Mouse (Mus musculus) testis, adult 2 months (tissue): ENCODE measurements around the gene Pmepa1. TPM values are rescaled to one million over a fixed set of nuclear protein-coding genes. Genes with fewer than 3 reads are reported as not detected.

Experiments
- H3K27ac ChIP-seq: fragments of 200-500 bp; 2 replicates; pipeline ENCODE4 v1.5.1; 2012; ENCODE audit warnings: low read depth, low read length; ENCODE audit not compliant: control insufficient read depth, insufficient read depth
- H3K27me3 ChIP-seq: fragments of 200-500 bp; 2 replicates; pipeline ENCODE4 v1.6.1; 2012; ENCODE audit warnings: mild to moderate bottlenecking, low read length, moderate library complexity; ENCODE audit not compliant: control insufficient read depth, insufficient read depth
- H3K36me3 ChIP-seq: fragments of 200-500 bp; 2 replicates; pipeline ENCODE4 v1.6.1; 2012; ENCODE audit warnings: mild to moderate bottlenecking, low read length; ENCODE audit not compliant: control insufficient read depth, insufficient read depth
- H3K4me1 ChIP-seq: fragments of 200-500 bp; 2 replicates; pipeline ENCODE4 v1.6.1; 2012; ENCODE audit warnings: low read length; ENCODE audit not compliant: control insufficient read depth, insufficient read depth
- H3K4me3 ChIP-seq: fragments of 200-500 bp; 2 replicates; pipeline ENCODE4 v1.5.1; 2012; ENCODE audit warnings: low read depth, mild to moderate bottlenecking, low read length, moderate library complexity, mixed read lengths; ENCODE audit not compliant: control insufficient read depth
- CTCF ChIP-seq: fragments of 200-500 bp; IDR thresholded peaks from 2 replicates; pipeline ENCODE4 v1.5.1; 2012; ENCODE audit warnings: low read depth, mild to moderate bottlenecking, inconsistent platforms, low read length, moderate library complexity; ENCODE audit not compliant: control insufficient read depth, insufficient read depth, insufficient replicate concordance
- POLR2A ChIP-seq: fragments of 200-500 bp; IDR thresholded peaks from 2 replicates; pipeline ENCODE4 v1.6.1; 2012; ENCODE audit warnings: low read depth, mild to moderate bottlenecking, inconsistent platforms, low read length, moderate library complexity; ENCODE audit not compliant: control insufficient read depth
- polyA plus RNA-seq: library from polyadenylated mRNA; depleted of rRNA; stranded (reverse); fragments of >200 nt; gene quantifications from 2 replicates; pipeline ENCODE4 v1.2.3, GENCODE M21; 2012

Pmepa1 gene
- polyA plus RNA-seq, 1 experiment = 2.6 TPM

DNA sequence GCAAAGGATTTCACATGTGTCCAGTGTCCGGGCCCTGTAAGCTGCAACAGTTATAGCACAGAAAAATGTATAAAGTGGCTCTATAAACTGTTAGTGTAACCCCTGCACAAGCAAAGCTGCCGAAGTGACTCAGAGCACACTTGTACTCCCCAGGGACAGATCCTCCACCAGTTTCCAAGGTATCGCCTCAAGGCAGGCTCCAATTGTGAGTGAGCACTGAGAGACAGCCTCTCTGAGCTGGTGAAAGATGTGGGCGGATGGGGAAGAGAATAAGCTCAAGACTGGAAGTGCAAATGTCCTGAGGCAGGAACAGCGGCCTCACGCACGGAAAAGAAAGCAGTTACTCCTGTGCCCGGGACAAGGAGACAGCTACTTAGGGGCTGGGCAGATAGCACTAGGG is 26.4 kb downstream of the Pmepa1 start:
- Histone ChIP-seq H3K36me3 (no peaks in the 10 kb centered on the region), H3K27ac (no peak overlapping the region), H3K27me3 (no peaks in the 10 kb centered on the region), H3K4me3 (no peak overlapping the region), H3K4me1 (peaks cover 7% of the 10 kb centered on the region)
- no peak for TF ChIP-seq CTCF
- TF ChIP-seq POLR2A = no peak

DNA sequence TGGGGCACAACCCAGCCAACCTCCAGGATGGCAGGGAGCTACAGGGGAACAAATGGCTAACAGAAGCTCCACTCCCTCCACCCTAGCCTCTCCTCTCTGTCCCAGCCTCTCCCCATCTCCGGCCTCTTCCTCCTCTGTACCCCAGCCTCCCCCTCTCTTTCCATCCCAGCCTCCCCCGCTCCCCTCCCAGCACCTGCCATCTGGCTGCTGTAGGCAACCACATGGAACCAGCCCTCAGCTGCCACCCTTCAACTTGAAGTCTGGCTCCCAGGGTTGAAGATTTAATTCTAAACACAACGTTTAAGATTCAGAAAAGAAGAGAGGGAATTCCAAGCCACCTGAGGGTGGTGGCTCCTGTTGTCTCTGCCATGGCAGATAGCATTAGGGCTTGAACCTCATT is 26.9 kb downstream of the Pmepa1 start:
- no peak overlapping the region for H3K27ac ChIP-seq
- no peak for TF ChIP-seq POLR2A
- TF ChIP-seq CTCF = no peak
- peaks cover 4% of the 10 kb centered on the region for H3K4me1 ChIP-seq

DNA sequence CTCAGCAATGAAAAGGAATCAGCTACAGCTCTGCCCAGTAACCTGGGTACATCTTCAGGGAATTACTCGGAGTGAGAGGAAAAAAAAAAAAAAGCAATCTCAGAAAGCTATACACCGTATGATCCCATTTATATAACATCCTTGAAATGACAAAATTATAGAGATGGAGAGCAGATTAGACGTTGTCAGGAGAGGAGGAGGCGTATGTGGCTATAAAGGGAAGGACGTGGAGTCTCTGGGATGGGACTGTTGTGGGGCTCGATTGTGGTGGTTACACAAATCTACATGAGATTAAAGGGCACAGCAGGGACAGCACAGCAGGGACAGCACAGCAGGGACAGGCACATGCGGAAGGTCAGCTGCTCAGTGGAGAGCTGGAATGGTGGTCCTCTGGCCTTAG is 27.5 kb downstream of the Pmepa1 start:
- Histone ChIP-seq H3K36me3 (no peaks in the 10 kb centered on the region), H3K4me3 (no peak overlapping the region), H3K27ac (no peak overlapping the region), H3K4me1 (peaks cover under 1% of the 10 kb centered on the region; the same call in 1 of the 2 replicates), H3K27me3 (no peaks in the 10 kb centered on the region)
- no peak for TF ChIP-seq CTCF
- no peak for TF ChIP-seq POLR2A

More for the DNA sequence above, 26.9 kb downstream of the Pmepa1 start:
- Histone ChIP-seq H3K36me3 (no peaks in the 10 kb centered on the region), H3K4me3 (no peak overlapping the region), H3K27me3 (no peaks in the 10 kb centered on the region)

DNA sequence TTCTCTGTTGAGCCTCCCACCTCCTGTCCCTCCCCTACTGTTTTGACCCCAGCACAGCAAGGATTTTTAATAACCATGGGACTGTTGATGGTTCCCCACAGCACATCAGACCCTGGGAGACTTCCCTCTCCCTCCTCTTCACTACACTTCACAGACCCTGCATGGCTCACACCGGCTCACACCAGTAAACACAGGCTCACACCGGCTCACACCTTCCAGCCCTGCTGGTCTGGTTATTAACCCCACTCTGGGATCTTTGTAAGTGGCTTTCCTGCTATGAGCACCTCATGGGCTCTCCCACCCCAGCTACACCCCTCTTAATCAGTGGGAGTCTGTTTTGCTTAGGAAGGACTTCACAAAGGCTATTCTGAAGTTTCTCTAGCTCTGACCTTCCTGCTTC is 28.4 kb downstream of the Pmepa1 start:
- Histone ChIP-seq H3K4me3 (no peak overlapping the region), H3K36me3 (no peaks in the 10 kb centered on the region), H3K4me1 (no peaks in the 10 kb centered on the region; the same call in 1 of the 2 replicates), H3K27me3 (no peaks in the 10 kb centered on the region), H3K27ac (no peak overlapping the region)
- TF ChIP-seq POLR2A (no peak), CTCF (no peak)

DNA sequence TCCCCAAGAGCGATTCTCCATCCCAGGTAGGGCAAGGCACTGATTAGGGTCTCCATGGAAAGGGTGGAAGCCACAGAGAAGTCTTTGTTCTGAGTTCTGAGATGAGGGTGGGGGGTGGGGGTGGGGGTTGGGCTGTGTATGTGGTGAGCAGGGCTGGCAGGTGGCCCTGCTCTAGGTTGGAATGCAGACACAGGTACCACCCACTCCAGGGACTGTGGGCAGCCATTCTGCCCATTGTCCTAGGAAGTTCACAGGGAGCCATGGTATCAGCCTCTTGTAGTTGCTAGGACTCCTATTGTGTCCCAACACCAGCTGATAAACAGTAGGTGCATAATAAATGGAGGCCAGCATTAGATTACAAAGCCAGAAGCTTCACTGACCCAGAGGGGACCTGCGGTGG is 29.1 kb downstream of the Pmepa1 start:
- peak overlapping the region; percentile 69 for H3K4me3 ChIP-seq

DNA sequence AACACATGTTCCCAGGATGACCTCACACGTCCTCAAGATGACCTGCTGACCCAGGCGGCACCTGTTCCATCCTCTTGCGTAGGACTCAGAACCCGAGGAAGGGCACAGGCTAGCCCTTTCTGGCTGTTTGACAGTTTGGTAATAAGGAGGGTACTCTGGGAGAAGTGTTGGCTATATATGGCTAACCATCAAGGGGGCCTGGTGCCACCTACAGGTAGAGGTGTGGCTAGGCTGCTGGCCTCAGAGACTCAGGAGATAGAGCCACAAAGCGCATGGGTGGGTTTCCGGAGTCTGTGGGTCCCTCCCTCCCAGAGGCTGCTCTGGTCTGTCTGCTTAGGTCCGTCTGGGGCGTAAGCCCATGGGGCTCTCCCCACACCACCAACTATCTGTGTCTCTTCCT is 29.6 kb downstream of the Pmepa1 start:
- no peaks in the 10 kb centered on the region for H3K36me3 ChIP-seq
- H3K4me3 ChIP-seq = peak overlapping the region; percentile 69
- no peaks in the 10 kb centered on the region for H3K27me3 ChIP-seq
- no peaks in the 10 kb centered on the region; the same call in 1 of the 2 replicates for H3K4me1 ChIP-seq
- no peak overlapping the region for H3K27ac ChIP-seq
- TF ChIP-seq CTCF (no peak), POLR2A (0 out of 2 replicates have a peak, but pooled peaks have one; percentile 23)

More for the DNA sequence above, 29.1 kb downstream of the Pmepa1 start:
- no peaks in the 10 kb centered on the region for H3K36me3 ChIP-seq
- H3K27ac ChIP-seq = no peak overlapping the region
- H3K4me1 ChIP-seq = no peaks in the 10 kb centered on the region; the same call in 1 of the 2 replicates
- TF ChIP-seq POLR2A (no peak), CTCF (no peak)
- no peaks in the 10 kb centered on the region for H3K27me3 ChIP-seq

DNA sequence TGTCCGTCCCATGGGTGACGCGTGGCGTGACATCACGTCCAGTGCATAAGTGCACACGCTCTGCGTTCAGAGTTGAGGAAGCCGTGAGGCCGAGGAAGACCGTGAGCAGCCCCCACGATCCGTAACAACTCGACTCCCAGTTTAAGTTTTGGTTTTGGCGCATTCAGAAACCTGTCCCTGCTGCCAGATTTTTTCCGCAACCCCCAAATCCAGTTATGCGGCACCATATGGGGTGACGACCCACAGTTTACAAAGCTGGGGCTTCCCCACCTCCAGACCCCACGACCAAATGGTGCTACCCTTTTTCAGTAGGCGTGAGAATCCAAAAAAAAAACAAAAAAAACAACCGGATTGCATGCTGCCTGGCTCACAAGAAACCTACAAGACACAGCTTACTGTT is 31.1 kb downstream of the Pmepa1 start:
- Histone ChIP-seq H3K36me3 (no peaks in the 10 kb centered on the region), H3K4me3 (peak overlapping the region; percentile 69; the same call in 1 of the 2 replicates), H3K27ac (no peak overlapping the region), H3K27me3 (no peaks in the 10 kb centered on the region), H3K4me1 (no peaks in the 10 kb centered on the region; the same call in 1 of the 2 replicates)
- no peak for TF ChIP-seq CTCF
- TF ChIP-seq POLR2A = no peak
